Mouse (Mus musculus): ENCODE data around the gene Sdhaf1.

DNA sequence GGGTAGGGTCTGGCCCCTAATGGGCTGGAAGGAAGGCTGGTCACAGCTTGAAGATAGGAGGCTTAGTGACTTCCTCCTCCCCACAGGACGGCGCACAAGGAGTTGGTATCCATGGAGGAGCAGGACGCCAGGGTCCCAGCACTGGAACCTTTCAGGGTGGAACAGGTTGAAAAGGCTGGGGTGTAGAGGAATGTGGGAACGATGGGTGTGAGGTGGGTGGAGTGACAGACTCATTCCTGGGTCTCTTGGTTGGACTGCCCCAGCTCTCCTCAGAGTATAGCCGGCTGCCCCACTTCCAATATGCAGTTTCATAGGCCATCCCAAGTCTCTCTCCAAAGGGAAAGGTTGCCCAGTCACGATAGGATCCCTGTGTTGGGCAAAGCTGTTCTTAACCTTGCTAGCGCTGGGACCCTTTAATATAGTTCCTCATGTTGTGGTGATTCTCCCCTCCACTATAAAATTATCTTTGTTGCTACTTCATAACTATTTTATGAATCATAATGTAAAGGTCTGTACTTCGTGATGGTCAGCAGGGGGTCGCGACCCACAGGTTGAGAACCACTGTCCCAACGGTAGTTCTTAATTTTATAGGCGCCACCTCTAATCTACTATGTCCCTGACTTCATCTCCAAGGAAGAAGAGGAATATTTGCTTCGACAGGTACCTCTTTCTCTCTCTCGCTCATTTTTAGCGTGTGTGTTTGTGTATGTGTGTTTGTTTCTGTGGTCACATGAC, 14.1 kb downstream of the Sdhaf1 start:
- no peak for TF ChIP-seq CTCF (IDR thresholded peaks at IDR 0.05; ENCODE audit: insufficient read depth, low read depth, low read length)
- TF ChIP-seq POLR2A (IDR thresholded peaks at IDR 0.05; ENCODE audit: insufficient read depth, low read depth, low read length): no peak
